Mouse (Mus musculus): ENCODE results near the gene Art5. TPM values are rescaled to one million over a fixed set of nuclear protein-coding genes. Genes with fewer than 3 reads are reported as not detected.

The Art5 gene
- polyA plus RNA-seq, 1 experiment from 2014 or later: 0.81 TPM

DNA sequence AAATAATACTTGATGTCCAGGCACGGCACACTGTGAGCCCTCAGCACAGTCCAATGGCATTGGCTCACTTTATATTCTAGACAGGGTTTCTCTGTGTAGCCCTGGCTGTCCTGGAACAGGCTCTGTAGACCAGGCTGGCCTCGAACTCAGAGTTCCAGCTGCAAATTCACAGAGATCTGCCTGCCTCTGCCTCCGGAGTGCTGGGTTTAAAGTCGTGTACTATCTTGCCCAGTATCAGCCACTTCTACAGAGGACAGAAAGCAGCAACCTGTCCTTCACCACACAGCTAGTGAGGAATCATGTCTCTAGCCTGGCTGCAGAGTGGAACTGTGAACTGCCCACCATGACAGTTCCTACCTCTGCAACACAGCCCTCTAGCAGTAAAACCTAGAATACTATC lies 457 bp upstream of the Art5 start:
- ATAC-seq (ENCODE audit: low FRiP score) (no peak), DNase-seq (ENCODE audit: low spot score, missing footprints) (peak; percentile 51)
- Histone ChIP-seq H3K9ac (ENCODE audit: low read length) (no peak overlapping the region), H3K4me1 (ENCODE audit: control insufficient read depth, insufficient read depth, low read length) (peaks cover 5% of the 10 kb centered on the region), H3K4me3 (ENCODE audit: low read depth, low read length) (no peak overlapping the region), H3K27me3 (ENCODE audit: control insufficient read depth, insufficient read depth, low read length) (no peaks in the 10 kb centered on the region; the same call in 1 of the 2 replicates), H3K4me2 (no peak overlapping the region), H3K9me3 (ENCODE audit: control insufficient read depth, low read length) (no peaks in the 10 kb centered on the region), H3K36me3 (ENCODE audit: control insufficient read depth, insufficient read depth, low read length) (no peaks in the 10 kb centered on the region), H3K27ac (ENCODE audit: low read depth, low read length) (no peak overlapping the region)
- 89% methylated on average over 4 of the region's 4 CpGs for WGBS

DNA sequence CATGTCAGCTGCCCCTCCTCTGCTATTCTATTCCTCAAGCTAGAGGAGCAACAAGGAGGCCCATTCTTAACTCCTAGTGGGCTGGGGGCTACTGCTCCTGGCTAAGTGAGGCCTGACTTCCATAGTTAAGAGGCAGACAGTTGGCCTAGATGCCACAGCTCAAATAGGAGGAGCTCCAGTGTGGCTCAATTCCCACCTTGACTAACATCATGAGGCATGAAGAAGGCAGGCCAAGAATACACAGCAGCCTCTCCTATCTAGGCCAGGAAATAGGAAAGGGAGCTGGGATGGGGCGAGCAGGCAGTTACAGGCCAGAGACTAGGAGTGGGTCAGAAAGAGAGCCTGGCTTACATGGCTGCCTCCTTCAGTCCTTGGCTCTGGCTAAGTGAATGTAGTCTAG lies 1.1 kb downstream of the Art5 start:
- H3K36me3 ChIP-seq (ENCODE audit: control insufficient read depth, insufficient read depth, low read length): no peaks in the 10 kb centered on the region
- no peak overlapping the region for H3K9ac ChIP-seq (ENCODE audit: low read length)
- H3K4me2 ChIP-seq: no peak overlapping the region
- DNase-seq (ENCODE audit: low spot score, missing footprints) (no peak), ATAC-seq (ENCODE audit: low FRiP score) (no peak)
- 84% methylated on average over 1 of the region's 1 CpGs for WGBS
- H3K4me3 ChIP-seq (ENCODE audit: low read depth, low read length): no peak overlapping the region
- no peak overlapping the region for H3K27ac ChIP-seq (ENCODE audit: low read depth, low read length)
- peaks cover 5% of the 10 kb centered on the region for H3K4me1 ChIP-seq (ENCODE audit: control insufficient read depth, insufficient read depth, low read length)
- H3K27me3 ChIP-seq (ENCODE audit: control insufficient read depth, insufficient read depth, low read length): no peaks in the 10 kb centered on the region; the same call in 1 of the 2 replicates
- no peaks in the 10 kb centered on the region for H3K9me3 ChIP-seq (ENCODE audit: control insufficient read depth, low read length)

DNA sequence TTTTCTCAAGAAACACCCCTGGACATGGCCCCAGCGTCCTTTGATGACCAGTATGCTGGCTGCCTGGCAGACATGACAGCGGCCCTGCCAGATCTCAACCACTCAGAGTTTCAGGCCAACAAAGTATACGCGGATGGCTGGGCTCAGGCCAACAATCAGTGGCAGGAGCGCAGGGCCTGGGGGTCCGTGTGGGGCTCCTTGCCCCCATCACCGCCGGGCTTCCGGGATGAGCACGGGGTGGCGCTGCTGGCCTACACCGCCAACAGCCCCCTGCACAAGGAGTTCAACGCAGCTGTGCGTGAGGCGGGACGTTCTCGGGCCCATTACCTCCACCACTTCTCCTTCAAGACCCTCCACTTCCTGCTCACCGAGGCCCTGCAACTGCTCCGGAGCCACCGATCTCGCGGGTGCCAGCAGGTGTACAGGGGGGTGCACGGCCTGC lies 2.6 kb downstream of the Art5 start:
- Histone ChIP-seq H3K36me3 (ENCODE audit: control insufficient read depth, insufficient read depth, low read length) (no peaks in the 10 kb centered on the region), H3K4me3 (ENCODE audit: low read depth, low read length) (no peak overlapping the region; the same call in 1 of the 2 replicates), H3K4me1 (ENCODE audit: control insufficient read depth, insufficient read depth, low read length) (peaks cover 5% of the 10 kb centered on the region), H3K9ac (ENCODE audit: low read length) (peak overlapping the region; percentile 49), H3K4me2 (peak overlapping the region; percentile 45), H3K9me3 (ENCODE audit: control insufficient read depth, low read length) (no peaks in the 10 kb centered on the region), H3K27ac (ENCODE audit: low read depth, low read length) (no peak overlapping the region), H3K27me3 (ENCODE audit: control insufficient read depth, insufficient read depth, low read length) (no peaks in the 10 kb centered on the region; the same call in 1 of the 2 replicates)
- ATAC-seq (ENCODE audit: low FRiP score): peak; percentile 25; the same call in 1 of the 2 replicates
- peak; percentile 86 for DNase-seq (ENCODE audit: low spot score, missing footprints)
- WGBS: 20% methylated on average over 23 of the region's 23 CpGs

DNA sequence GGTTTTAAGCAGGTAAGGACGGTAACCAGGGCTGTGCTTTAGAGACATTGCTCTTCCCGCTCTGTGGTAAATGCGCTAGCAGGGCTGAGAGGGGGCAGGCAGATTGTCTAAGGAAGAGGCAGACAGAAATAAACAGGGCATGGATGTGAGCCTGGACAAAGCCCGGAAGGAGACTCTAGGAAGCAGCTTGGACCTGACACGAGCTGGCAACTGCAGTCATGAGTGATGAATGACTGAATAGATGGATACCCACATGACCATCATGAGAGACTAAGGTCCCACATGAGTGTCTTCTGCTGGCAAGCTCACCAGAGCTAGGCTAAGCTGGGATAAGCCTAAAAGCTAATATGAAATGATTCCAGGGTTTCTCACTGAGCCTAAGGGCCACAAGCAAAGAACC lies 5.2 kb downstream of the Art5 start:
- DNase-seq (ENCODE audit: low spot score, missing footprints) (peak; percentile 23), ATAC-seq (ENCODE audit: low FRiP score) (no peak)
- 87% methylated on average over 5 of the region's 5 CpGs for WGBS
- Histone ChIP-seq H3K9ac (ENCODE audit: low read length) (no peak overlapping the region), H3K36me3 (ENCODE audit: control insufficient read depth, insufficient read depth, low read length) (no peaks in the 10 kb centered on the region), H3K27ac (ENCODE audit: low read depth, low read length) (no peak overlapping the region), H3K4me3 (ENCODE audit: low read depth, low read length) (no peak overlapping the region), H3K4me1 (ENCODE audit: control insufficient read depth, insufficient read depth, low read length) (peaks cover 15% of the 10 kb centered on the region), H3K4me2 (no peak overlapping the region), H3K27me3 (ENCODE audit: control insufficient read depth, insufficient read depth, low read length) (no peaks in the 10 kb centered on the region; the same call in 1 of the 2 replicates), H3K9me3 (ENCODE audit: control insufficient read depth, low read length) (no peaks in the 10 kb centered on the region)

DNA sequence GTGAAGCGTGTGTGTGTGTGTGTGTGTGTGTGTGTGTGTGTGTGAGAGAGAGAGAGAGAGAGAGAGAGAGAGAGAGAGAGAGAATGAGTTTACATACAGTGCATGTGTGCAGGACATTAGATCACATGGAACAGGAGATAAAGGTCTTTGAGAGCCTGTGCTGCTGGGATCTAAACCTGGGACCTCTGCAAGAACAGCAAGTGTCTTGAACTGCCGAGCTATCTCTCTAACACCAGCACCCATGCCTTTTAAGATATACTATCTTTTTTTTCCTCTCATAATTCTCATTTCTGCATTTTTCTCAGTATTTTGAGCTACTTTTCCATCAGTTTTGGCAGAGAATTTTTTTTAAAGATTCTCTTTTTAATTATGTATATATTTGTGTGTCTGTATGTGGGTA lies 5.7 kb downstream of the Art5 start:
- no peak overlapping the region for H3K9ac ChIP-seq (ENCODE audit: low read length)
- H3K27ac ChIP-seq (ENCODE audit: low read depth, low read length): no peak overlapping the region
- H3K27me3 ChIP-seq (ENCODE audit: control insufficient read depth, insufficient read depth, low read length): no peaks in the 10 kb centered on the region; the same call in 1 of the 2 replicates
- H3K4me2 ChIP-seq: no peak overlapping the region
- ATAC-seq (ENCODE audit: low FRiP score) (no peak), DNase-seq (ENCODE audit: low spot score, missing footprints) (peak; percentile 35)
- 88% methylated on average over 2 of the region's 2 CpGs for WGBS
- no peaks in the 10 kb centered on the region for H3K36me3 ChIP-seq (ENCODE audit: control insufficient read depth, insufficient read depth, low read length)
- H3K4me1 ChIP-seq (ENCODE audit: control insufficient read depth, insufficient read depth, low read length): peaks cover 15% of the 10 kb centered on the region
- no peak overlapping the region for H3K4me3 ChIP-seq (ENCODE audit: low read depth, low read length)
- no peaks in the 10 kb centered on the region for H3K9me3 ChIP-seq (ENCODE audit: control insufficient read depth, low read length)

DNA sequence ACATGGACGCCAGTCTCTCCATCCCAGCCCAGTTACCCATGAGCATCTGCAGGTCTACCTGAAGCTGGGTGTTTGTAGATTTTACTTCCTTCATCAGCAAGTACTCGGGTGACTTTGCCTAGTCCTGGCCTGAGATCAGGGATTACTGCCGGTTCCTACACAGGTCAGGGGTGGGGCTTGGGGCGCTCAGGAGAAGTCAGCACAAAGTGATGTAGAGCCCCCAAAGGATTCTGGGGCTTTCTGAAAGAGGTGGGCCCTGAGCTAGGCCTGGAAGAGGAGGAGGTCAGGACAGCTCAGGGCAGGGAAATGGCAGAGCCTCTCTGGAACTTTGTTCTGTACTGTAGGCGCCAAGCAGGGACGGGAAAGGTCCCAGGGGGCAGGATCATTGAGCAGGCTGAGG lies 6.6 kb downstream of the Art5 start:
- 41% methylated on average over 6 of the region's 6 CpGs for WGBS
- Histone ChIP-seq H3K9me3 (ENCODE audit: control insufficient read depth, low read length) (no peaks in the 10 kb centered on the region), H3K4me3 (ENCODE audit: low read depth, low read length) (no peak overlapping the region), H3K4me2 (no peak overlapping the region), H3K36me3 (ENCODE audit: control insufficient read depth, insufficient read depth, low read length) (no peaks in the 10 kb centered on the region), H3K4me1 (ENCODE audit: control insufficient read depth, insufficient read depth, low read length) (peaks cover 15% of the 10 kb centered on the region), H3K27me3 (ENCODE audit: control insufficient read depth, insufficient read depth, low read length) (no peaks in the 10 kb centered on the region; the same call in 1 of the 2 replicates), H3K27ac (ENCODE audit: low read depth, low read length) (no peak overlapping the region), H3K9ac (ENCODE audit: low read length) (no peak overlapping the region)
- ATAC-seq (ENCODE audit: low FRiP score) (no peak), DNase-seq (ENCODE audit: low spot score, missing footprints) (no peak)

DNA sequence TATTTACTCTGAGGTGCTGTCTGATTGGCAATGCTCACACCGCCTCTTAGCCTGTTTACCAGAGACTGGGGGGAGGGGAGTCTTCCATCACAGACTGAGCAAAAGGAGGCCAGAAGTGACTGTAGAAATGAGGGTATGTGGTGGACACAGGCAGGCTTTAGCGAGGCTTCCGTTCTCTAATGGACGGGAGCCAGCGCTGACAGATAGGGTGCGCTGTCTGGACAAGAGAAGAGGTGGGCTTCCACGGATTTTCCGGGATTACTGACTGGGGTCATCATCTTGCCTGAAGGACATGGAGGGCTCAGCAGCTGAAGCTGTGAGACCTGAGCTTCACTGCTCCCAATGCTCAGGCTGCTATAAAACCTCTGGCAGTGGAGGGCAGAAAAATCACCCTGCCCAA lies 7.0 kb downstream of the Art5 start:
- H3K4me2 ChIP-seq: no peak overlapping the region
- no peak overlapping the region for H3K27ac ChIP-seq (ENCODE audit: low read depth, low read length)
- DNase-seq (ENCODE audit: low spot score, missing footprints) (peak; percentile 81), ATAC-seq (ENCODE audit: low FRiP score) (no peak)
- peaks cover 15% of the 10 kb centered on the region for H3K4me1 ChIP-seq (ENCODE audit: control insufficient read depth, insufficient read depth, low read length)
- no peak overlapping the region for H3K4me3 ChIP-seq (ENCODE audit: low read depth, low read length)
- 46% methylated on average over 8 of the region's 8 CpGs for WGBS
- no peaks in the 10 kb centered on the region for H3K9me3 ChIP-seq (ENCODE audit: control insufficient read depth, low read length)
- no peaks in the 10 kb centered on the region; the same call in 1 of the 2 replicates for H3K27me3 ChIP-seq (ENCODE audit: control insufficient read depth, insufficient read depth, low read length)
- no peak overlapping the region for H3K9ac ChIP-seq (ENCODE audit: low read length)
- H3K36me3 ChIP-seq (ENCODE audit: control insufficient read depth, insufficient read depth, low read length): no peaks in the 10 kb centered on the region

DNA sequence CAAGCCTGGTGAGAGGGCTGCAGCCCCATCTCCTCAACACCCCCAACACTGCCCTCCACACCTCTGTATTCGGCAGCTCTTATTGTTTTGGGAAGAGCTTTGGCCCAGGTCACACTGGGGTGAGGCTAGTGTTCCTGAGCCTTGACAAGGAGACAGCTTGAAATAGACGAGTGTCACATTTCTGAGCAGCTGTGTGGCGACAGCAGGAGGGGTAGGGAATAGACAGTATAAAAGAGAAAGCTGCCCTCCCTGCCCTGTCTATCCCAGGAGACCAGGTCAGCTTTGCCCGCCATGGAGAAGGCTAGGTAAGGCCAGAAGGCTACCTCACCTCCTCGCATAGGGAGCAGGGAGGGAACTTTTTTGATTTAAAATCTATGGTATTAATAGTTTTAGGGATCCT lies 7.8 kb downstream of the Art5 start, which contains the start of gene Art1:
Gene Art1, plus strand, starts transcription at position 257 of the 400 bp plus-strand sequence.
- Histone ChIP-seq H3K4me3 (ENCODE audit: low read depth, low read length) (no peak within 1 kb of the TSS), H3K36me3 (ENCODE audit: control insufficient read depth, insufficient read depth, low read length) (no peaks in the 10 kb centered on the region), H3K9me3 (ENCODE audit: control insufficient read depth, low read length) (no peaks in the 10 kb centered on the region), H3K4me2 (no peak within 1 kb of the TSS; the same call in 1 of the 2 replicates), H3K9ac (ENCODE audit: low read length) (no peak within 1 kb of the TSS), H3K4me1 (ENCODE audit: control insufficient read depth, insufficient read depth, low read length) (peaks cover 10% of the 10 kb centered on the region), H3K27ac (ENCODE audit: low read depth, low read length) (no peak within 1 kb of the TSS), H3K27me3 (ENCODE audit: control insufficient read depth, insufficient read depth, low read length) (no peaks in the 10 kb centered on the region)
- WGBS: 42% methylated on average over 5 of the region's 5 CpGs
- ATAC-seq (ENCODE audit: low FRiP score): no peak
- DNase-seq (ENCODE audit: low spot score, missing footprints): peak; percentile 66

DNA sequence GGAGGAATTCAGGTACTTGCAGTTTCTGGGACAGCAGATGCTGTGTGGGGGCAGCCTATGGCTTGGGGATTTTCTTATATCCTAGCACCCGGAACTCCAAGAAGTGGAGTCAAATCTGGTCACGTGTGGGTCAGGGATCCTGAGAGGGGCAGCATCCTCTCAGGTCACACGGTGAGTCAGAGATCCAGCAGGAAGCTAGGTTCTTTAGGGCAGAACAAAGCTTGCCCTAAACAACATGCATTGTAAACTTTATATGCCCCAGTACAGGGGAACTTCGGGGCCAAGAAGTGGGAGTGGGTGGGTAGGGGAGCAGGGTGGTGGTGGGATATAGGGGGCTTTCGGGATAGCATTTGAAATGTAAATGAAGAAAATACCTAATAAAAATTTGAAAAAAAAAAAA lies 8.4 kb downstream of the Art5 start:
- ATAC-seq (ENCODE audit: low FRiP score): no peak
- Histone ChIP-seq H3K4me1 (ENCODE audit: control insufficient read depth, insufficient read depth, low read length) (peaks cover 10% of the 10 kb centered on the region), H3K36me3 (ENCODE audit: control insufficient read depth, insufficient read depth, low read length) (no peaks in the 10 kb centered on the region), H3K4me3 (ENCODE audit: low read depth, low read length) (no peak overlapping the region), H3K27me3 (ENCODE audit: control insufficient read depth, insufficient read depth, low read length) (no peaks in the 10 kb centered on the region), H3K27ac (ENCODE audit: low read depth, low read length) (no peak overlapping the region), H3K9me3 (ENCODE audit: control insufficient read depth, low read length) (no peaks in the 10 kb centered on the region), H3K4me2 (no peak overlapping the region; the same call in 1 of the 2 replicates), H3K9ac (ENCODE audit: low read length) (no peak overlapping the region)
- 56% methylated on average over 5 of the region's 5 CpGs for WGBS
- no peak for DNase-seq (ENCODE audit: low spot score, missing footprints)
